Mouse (Mus musculus) gastrocnemius, postnatal 36 days (tissue): Measurements from ENCODE around the gene Dpm1. TPM values are rescaled to one million over a fixed set of nuclear protein-coding genes. Genes with fewer than 3 reads are reported as not detected.

Experiments used
- DNase-seq, 2 experiments: peaks; one replicate each; pipeline ENCODE4 v3.0.0; 2022
- intact Hi-C: fragments of 180-260 bp; cut with DNase I; formaldehyde crosslinking; loops from one replicate; pipeline ENCODE4 v1.15.1; 2025
- long read RNA-seq, 2 experiments: library from polyadenylated mRNA; stranded (forward); transcript quantifications; one replicate each; pipeline ENCODE4 v2.0.0; 2021
- total RNA-seq, 2 experiments: library from RNA; stranded (reverse); gene quantifications; 2 replicates each; pipeline ENCODE4 v1.2.3; 2021

Dpm1 gene
- 10 to 100 TPM; 59.0 to 77.3 TPM for total RNA-seq
- long read RNA-seq, experiment 1, transcript Dpm1-209 (9 exons, 2,293 nt) = major isoform, 56 of 85 reads
- long read RNA-seq, experiment 1, transcript Dpm1-204 (7 exons, 630 nt) = minor isoform, 13 of 85 reads
- long read RNA-seq, experiment 1, partial matches to known transcripts = 1 of 85 reads
- long read RNA-seq, experiment 1, other reads (novel, unspliced or antisense) = 11 of 85 reads
- long read RNA-seq, experiment 2, full-length matches to known transcripts = 99 of 107 reads
- long read RNA-seq, experiment 2, partial matches to known transcripts = 0 of 107 reads
- long read RNA-seq, experiment 2, other reads (novel, unspliced or antisense) = 8 of 107 reads

DNA sequence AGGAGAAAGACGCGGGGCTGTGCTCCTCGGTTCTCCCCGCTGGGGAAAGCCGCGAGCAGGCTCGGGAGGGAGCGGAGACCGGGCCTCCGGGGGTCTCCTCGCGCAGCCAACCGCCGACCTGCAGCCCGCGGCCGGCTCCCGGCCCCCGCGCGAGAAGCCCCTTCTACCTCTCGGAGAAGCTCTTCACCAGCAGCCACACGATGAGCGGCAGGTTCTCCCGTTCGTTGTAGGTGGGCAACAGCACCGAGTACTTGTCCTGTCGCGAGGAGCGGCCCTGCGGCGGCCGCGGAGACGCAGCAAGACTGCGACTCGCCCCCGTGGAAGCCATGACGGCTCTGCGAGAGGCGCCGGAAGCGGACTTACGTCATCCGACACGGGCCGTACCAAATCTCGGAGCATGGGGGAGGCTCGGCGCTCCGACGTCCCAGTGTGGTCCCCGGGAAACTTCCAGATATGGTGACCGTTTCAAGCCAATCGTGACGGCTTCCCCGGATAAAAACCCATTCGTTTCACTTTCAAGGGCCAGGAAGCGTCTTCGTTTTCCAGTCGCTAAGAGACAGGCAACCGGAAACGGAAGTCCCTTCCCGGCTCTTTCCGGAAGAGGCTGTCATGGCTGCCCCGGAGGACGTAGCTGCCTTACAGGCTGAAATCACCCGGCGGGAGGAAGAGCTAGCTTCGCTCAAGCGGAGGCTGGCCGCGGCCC, at the start of gene Dpm1, which contains the start of the genes Gm20716 and Mocs3:
TSS of gene Dpm1 (minus strand) at position 566 of the 703 bp plus-strand sequence.
TSS of gene Gm20716 (minus strand) at position 339 of the 703 bp plus-strand sequence.
TSS of gene Mocs3 (plus strand) at position 597 of the 703 bp plus-strand sequence.
- intact Hi-C loops = no loop called here
- DNase-seq = peak; percentile 67 to 90

DNA sequence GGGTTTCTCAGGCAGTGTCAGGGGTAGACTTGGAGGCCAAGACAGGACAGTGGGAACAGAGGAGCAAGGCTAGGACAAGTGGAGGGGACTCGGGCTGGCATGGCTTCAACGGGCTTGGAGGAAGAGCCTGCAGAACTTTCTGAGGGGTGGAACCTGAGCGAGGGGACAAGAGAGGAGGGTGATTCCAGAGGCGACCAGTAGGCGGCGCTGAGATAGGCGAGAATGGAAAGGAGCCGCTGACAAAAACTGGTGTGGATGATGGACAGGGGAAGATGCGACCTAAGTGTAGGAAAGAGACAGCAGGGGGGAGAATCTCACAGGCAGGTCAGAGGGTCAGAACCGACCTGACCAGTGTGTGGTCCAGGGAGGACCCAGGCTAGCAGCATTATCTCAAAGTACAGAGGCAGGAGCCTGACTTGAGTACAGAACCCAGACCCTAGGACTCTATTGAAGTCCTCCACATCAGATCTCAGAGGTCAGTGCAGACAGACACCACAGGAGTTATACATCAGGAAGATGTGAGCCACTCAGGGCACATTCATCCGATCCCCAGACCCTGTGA, 44.1 kb upstream of the Dpm1 start:
- peak; percentile 47 to 52 for DNase-seq
- intact Hi-C loops = loop anchor here (2.0 kb wide), 1 partner anchor 170 kb away; no protein-coding TSS in a partner anchor

DNA sequence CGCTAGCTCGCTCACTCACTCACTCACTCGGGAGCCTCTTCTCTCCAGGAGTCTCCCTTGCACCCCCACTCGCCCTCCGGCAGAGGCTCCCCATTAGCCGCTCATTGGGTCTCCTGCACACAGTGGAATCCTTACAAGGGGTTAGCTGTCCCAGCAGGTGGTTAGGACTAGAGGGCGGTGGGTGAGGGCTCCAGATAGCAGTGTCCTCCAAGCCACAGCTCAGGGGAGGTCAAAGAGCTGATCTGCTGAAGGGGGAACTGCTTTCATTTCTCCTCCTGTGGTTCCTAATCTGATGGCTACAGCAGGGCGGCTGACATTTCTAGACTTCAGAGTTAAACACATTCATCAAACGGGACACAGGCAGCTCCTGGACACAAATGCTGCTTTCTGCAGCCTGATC, 43.0 kb upstream of the Dpm1 start:
- intact Hi-C loops = no loop called here
- DNase-seq = no peak

DNA sequence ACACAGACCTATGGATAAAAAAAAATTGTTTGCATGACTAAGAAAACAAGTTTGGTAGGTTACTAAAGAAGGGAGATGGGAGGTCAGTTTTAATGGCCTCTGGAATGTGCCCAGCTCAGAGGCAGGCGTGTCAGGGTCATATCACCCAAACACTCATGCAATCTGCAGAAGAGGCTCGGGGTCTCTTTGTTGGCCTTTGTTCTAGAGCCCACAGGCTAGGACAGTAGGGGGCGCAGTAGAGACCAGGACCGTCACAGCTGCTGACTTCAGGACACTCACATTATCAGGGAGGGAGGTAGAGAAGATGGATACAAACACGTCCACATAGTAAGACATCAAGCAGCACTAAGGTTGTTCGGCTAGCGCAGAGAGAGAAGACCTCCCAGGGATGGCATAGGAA, 37.6 kb upstream of the Dpm1 start:
- intact Hi-C loops = no loop called here
- DNase-seq = no peak

DNA sequence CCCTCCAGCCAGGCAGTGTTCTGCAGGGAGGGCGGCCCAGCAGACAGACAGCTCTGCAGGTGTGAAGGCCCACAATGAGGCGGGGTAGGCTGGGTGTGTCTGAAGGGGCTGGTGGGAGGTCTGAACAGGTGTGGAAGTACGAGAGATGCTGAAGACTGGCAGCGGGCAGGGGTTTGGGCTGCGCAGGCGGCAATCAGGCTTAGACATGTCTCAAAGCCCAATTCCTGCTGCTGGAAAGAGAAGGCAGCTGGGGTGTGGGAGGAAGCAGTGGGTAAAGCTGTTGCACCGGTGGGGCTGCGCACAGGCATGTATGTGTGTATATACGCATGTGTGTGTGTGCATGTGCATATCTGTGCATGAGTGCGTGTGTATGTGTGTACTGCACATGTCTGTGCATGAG, 30.5 kb upstream of the Dpm1 start:
- intact Hi-C loops = no loop called here
- no peak for DNase-seq

DNA sequence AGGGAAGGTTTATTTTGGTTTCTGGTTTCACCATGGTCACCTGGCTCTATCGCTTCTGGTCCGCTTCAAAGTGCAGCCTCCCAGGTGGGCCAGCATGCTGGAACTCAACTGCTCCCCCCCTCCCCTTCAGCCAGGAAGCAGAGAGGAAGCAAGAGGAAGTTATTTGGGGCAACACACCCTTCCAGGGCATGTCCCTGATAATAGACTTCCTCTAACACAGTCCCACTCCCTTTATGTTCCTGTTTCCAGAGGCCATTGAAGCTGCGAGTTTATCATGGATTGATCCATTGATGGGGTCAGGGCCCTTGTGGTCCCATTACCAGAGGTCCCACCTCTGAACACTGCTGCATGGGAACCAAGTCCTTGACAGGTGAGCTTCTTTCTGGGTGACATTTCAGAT, 29.7 kb upstream of the Dpm1 start:
- DNase-seq = no peak
- intact Hi-C loops = no loop called here

DNA sequence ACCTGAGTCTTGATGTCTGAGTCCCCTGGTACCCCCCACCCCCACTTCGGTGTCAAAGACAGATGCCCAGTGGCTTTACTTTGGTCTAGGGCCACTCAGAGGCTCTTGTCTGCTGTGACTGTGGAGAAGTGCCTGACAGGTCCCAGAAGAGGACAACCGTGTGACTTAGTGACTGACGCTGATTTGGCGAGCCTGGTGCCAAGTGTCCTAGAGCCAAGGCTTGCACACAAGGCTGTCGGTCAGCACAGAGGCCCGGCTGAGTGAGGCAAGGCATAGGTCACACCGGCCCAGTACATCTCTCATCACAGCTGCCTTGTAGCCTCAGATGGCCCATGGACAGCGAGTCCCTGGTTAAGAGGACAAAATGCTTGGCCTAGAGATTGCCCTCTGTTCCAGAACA, 28.7 kb upstream of the Dpm1 start:
- no peak for DNase-seq
- intact Hi-C loops = no loop called here

DNA sequence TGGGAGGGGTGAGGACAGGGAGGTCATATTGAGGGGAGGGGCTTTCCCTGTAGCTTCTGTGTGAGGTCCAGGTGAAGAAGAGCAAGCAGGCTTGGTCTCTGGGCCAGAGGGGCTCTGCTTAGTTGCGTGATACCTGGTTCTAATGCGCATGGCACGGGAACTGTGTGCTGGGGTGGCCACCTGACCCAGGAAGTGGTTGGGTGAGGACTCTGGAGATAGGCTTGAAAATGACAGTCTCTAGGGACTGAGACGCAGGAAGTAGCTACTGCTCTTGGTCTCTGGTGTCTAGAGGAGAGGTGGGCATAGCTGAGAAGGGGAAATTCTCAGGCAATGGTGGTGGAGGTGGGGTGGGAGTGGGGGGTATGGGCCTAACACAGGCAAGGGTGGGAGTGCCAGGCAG, 26.8 kb upstream of the Dpm1 start:
- intact Hi-C loops = no loop called here
- no peak for DNase-seq

DNA sequence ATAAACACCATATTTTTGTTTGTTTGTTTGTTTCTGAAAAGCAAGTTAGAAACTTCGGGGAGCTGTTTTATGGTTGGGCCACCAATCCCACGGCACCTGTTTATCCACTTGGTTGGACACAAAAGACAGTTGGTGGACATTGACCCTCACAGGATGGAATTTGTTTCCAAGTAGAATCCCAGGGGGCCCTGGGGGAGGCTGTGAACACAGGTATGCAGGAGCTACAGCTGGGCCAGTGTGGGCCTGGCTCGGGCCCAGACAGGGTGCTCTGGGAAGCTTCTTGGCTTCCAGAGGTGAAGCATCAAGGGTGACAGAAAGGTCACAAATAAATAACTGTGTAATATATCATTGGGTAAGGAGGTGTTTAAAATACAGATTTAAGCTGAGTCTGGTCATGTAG, 26.1 kb upstream of the Dpm1 start:
- no peak for DNase-seq
- intact Hi-C loops = no loop called here

DNA sequence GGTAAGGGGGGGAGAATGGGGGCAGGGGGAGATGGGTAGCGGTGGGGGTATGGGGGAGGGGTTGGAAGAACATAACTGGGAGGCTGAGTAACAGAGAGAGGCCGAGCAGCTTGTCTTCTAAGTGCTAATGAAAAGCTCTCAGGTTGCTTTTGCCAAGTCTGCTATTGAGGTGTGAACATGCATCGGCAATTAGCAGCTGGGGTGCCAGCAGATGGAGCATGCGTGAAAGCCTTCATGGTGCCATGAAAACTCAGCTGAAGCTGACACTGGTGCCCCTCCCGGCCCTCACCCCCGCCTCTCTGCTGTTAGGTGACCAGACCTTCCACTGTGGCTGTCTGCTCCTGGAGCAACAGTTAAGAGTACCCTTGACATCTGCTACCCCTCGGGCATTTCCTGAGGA, 23.4 kb upstream of the Dpm1 start:
- intact Hi-C loops = no loop called here
- DNase-seq = no peak

DNA sequence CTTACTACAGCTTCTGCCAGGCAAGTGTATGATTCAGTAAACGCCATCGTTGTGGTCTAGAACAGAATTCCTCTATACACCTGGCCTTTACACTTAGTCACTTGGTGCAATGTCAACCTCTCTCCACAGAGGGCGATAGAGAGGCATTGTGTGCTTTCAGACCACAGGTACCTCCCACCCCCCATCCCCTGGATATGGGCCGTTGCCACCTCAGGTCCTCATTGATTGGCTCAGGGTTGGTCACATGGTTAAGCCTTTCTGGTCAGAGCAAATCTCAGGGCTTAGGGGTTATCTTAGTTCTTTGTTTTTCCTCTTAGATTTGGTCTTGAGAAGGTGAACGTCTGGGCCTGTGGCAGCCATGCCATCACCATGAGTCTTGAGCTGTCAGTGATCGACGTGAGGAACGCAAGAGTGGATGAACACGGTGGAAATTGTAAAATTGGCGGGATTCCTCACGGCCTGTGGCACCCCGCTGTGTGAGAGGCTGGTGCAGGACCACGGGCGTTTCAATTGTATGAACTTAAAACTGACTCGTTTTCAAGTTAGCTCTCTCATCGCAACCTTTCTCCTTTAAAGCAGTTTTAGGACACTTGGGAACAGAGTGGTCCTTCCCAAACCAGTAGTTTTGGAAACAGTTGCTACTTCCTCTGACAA, 22.4 kb upstream of the Dpm1 start:
- DNase-seq = no peak
- intact Hi-C loops = no loop called here

DNA sequence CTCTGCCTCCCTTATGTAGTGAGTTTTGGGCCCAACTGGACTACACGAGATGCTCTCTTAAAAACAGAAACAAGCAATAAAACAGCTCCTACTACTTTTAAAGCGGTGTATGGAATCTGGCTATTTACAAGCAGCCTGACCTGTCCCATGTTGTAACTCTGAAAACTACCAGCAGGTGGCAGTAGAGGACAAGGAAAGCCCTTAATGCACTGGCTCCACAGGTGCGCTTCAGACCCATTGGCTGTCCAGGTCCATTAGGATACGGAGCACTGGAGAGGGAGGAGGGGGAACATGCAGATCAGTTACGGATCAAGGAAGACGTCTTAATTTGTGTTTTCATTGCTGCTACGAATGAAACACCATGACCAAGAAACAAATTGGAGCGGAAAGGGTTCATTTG, 19.9 kb upstream of the Dpm1 start:
- peak; percentile 26 to 66 for DNase-seq

DNA sequence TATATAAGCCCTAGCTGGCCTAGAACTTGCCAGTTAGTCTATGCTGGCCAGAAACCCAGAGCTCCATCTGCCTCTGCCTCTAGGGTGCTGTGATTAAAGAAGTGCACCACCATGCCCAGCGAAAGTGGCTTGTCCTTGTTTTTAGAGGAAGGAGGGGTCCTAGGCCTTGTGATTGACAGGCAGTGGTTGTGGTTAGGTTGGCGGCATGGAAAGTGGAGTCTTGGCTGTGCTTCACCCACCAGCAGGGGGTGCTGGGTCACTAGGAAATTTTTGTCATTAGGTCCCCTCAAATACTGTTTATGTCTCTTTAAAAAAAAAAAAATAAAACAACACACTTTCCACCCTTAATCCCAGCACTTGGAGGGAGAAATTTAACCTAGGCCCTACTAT, 18.5 kb upstream of the Dpm1 start:
- no peak for DNase-seq
- intact Hi-C loops = loop anchor here (10.0 kb wide), 1 partner anchor 386 kb away; no protein-coding TSS in a partner anchor

More for the DNA sequence above, 19.9 kb upstream of the Dpm1 start:
- intact Hi-C loops = loop anchor here (1.0 kb wide), 1 partner anchor 195 kb away; no protein-coding TSS in a partner anchor

DNA sequence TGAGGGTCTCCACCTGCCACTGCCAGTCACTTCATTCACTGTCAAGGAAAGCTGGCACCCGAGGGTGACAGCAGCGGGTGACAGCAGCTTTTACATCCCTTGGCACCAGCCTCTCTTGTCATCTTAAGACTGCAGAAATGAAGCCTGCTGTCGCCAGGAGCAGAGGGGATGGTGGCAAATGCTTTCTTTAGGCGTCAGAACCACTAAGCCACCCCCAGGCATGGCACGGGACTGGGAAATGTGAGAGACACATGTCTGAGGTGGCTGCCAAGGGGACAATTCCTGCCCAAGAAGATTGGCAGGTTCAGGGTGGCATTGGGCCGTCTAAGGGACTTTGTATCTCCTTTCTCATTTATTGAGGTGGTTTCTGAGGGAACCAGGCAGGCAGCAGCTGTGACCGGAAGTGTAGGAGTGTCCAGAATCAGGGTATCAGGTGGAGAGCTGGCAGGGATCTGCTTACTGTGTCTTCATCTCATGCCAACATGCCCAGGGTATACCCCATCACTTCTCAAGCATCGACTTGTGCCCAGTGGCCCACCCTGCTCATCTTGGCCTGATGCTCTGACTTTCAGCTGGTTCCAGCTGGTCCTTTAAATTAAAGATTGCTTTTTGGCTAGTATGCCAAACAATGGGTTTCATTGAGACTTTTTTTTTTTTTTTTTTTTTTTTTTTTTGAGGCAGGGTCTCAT, 17.9 kb upstream of the Dpm1 start:
- intact Hi-C loops = loop anchor here (10.0 kb wide), 1 partner anchor 386 kb away; no protein-coding TSS in a partner anchor

DNA sequence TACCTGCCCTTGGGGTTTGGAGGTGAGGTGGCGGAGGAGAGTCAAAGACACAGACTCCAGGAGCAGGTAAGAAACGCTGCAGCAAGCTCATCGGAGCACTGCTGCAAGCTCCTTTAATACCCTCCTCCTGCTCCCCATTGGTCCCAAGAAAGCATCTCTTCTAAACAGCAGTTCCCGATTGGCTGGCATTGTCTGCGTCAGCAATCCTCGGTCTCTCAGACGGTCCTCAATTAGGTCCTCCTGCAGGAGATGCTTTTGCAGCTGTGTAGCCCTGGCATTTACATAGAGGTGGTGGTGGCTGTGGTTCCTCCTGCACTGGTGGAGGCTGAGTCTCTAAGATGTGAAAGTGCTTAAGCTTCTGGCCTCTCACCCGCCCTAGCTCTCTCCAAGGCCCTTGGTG, 15.2 kb upstream of the Dpm1 start:
- intact Hi-C loops = loop anchor here (10.0 kb wide), 1 partner anchor 389 kb away; no protein-coding TSS in a partner anchor
- DNase-seq = no peak

More for the DNA sequence above, 17.9 kb upstream of the Dpm1 start:
- no peak for DNase-seq

DNA sequence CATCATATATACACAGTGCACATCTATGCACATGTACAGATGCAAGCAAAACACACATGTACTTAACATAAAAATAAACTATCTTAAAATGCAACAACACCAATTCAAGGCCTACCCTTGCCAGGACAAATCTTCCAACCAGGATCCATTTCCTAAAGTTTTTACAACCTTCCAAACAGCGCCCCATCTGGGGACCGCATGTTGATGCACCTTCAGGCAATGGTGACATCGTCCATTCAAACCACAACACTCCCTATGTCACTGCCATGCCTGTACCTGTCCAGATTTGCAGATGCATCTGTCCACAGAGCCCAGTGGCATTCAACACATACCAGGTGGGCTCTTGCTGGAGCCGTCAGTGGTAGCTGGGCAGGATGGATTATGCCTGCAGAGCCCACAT, 12.9 kb upstream of the Dpm1 start:
- intact Hi-C loops = loop anchor here (10.0 kb wide), 1 partner anchor 392 kb away; no protein-coding TSS in a partner anchor
- no peak for DNase-seq

DNA sequence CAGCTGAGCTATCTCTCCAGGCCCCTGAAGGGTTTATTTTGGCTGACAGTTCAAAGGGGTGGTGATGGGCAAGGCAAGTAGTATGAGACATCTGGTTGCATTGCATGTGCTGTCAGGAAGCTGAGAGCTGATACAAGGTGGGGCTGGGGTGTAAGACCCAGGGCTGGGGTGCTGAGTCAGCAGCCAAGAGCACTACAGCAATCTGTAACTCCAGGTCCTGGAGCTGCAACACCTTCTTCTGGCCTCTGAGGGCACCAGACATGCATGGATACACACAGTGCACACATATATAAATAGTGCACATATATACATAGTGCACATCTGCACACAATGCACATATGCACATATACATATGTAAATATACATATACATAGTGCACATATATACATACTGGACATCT, 12.4 kb upstream of the Dpm1 start:
- intact Hi-C loops = loop anchor here (10.0 kb wide), 1 partner anchor 392 kb away; no protein-coding TSS in a partner anchor
- DNase-seq = no peak

DNA sequence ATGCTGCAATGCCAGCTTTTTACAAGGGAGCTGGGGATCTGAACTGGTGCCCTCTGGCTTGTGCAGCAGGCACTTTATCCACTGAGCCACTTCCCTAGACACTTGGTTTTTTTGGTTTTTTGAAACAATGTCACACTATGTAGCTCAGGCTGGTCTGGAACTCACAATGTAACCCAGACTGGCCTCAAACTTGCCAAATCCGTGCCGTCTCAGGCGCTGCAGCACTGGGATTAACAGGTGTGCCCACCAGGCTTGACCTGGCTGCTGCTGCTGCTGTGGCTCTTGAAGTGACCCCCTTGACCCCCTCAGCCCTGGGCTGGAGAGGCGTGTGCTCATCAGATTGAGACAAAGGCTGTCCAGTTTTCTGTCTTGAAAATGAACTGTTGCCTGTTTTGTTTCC, 7.9 kb upstream of the Dpm1 start:
- DNase-seq = no peak
- intact Hi-C loops = no loop called here

DNA sequence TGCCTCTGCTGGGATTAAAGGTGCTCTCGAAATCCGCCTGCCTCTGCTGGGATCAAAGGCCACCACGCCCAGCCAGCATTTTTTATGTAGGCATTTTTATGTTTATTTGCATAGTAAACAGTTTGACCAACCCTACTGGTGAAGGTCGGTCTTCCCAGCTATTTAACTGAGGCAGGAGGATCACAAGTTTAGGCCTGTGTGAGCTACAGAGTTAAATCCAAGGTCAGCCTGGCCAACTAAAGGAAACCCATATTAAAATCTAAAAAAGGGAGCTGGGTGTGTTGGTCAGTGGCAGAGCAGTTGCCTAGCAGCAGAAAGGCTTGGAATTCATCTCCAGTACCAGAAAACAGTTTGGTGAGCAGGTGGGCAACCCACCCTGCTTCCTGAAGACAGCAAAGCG, 2.9 kb upstream of the Dpm1 start:
- no peak for DNase-seq
- intact Hi-C loops = no loop called here

DNA sequence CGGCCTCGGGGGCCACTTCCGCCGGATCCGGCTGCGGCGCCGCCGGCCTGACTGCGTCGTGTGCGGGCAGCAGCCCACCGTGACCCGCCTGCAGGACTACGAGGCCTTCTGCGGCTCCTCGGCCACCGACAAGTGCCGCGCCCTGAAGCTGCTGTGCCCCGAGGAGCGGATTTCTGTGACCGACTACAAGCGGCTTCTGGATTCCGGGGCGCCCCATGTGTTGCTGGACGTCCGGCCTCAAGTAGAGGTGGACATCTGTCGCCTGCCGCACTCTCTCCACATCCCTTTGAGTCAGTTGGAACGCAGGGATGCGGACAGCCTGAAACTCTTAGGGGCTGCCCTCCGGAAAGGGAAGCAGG, 1.1 kb upstream of the Dpm1 start:
- intact Hi-C loops = no loop called here
- DNase-seq = no peak
